Mouse (Mus musculus) ES-E14 (cell line): ENCODE results near the gene Rfxap. TPM values are rescaled to one million over a fixed set of nuclear protein-coding genes. Genes with fewer than 3 reads are reported as not detected.

Experiments
- DNase-seq: peaks from one replicate; pipeline ENCODE4 v3.0.0-alpha.2; 2013; ENCODE audit warnings: low read depth, low spot score
- H3K27ac ChIP-seq: 2 replicates; pipeline ENCODE4 v1.5.1; 2012; ENCODE audit warnings: low read depth, mild to moderate bottlenecking, low read length, moderate library complexity, mixed read lengths; ENCODE audit not compliant: poor library complexity, insufficient read depth, severe bottlenecking
- H3K36me3 ChIP-seq: 2 replicates; pipeline ENCODE4 v1.6.1; 2012; ENCODE audit warnings: mild to moderate bottlenecking, low read length, moderate library complexity, mixed read lengths; ENCODE audit not compliant: control insufficient read depth, poor library complexity, insufficient read depth, severe bottlenecking
- H3K4me1 ChIP-seq, 2 experiments: fragments of 150-350 bp in 1 of 2; sonication (generic) in 1 of 2; 2 replicates each; pipeline ENCODE4 v1.6.1; 2012; ENCODE audit warnings: low read length in 2 of 2, mild to moderate bottlenecking in 1 of 2, mixed read lengths in 1 of 2; ENCODE audit not compliant: control insufficient read depth in 2 of 2, insufficient read depth in 2 of 2, poor library complexity in 1 of 2
- H3K4me3 ChIP-seq, 2 experiments: fragments of 150-350 bp in 1 of 2; sonication (generic) in 1 of 2; 2 replicates each; pipeline ENCODE4 v1.5.1; 2012; ENCODE audit warnings: low read length in 2 of 2, low read depth in 1 of 2, mild to moderate bottlenecking in 1 of 2, mixed read lengths in 1 of 2; ENCODE audit not compliant: insufficient read depth in 1 of 2, poor library complexity in 1 of 2, severe bottlenecking in 1 of 2
- H3K9ac ChIP-seq: 2 replicates; pipeline ENCODE4 v1.6.1; 2012; ENCODE audit warnings: low read depth, mild to moderate bottlenecking, low read length, mixed read lengths; ENCODE audit not compliant: poor library complexity, insufficient read depth, severe bottlenecking
- H3K9me3 ChIP-seq: fragments of 150-350 bp; sonication (generic); 2 replicates; pipeline ENCODE4 v1.6.1; 2012; ENCODE audit warnings: low read depth, mild to moderate bottlenecking, low read length; ENCODE audit not compliant: control insufficient read depth, insufficient read depth
- CHD2 ChIP-seq: IDR thresholded peaks from 2 replicates; pipeline ENCODE4 v1.6.1; 2014; ENCODE audit warnings: mild to moderate bottlenecking, low read depth, low read length, inconsistent platforms
- HCFC1 ChIP-seq: IDR thresholded peaks from 2 replicates; pipeline ENCODE4 v1.6.1; 2012; ENCODE audit warnings: low read length, inconsistent platforms, borderline replicate concordance; ENCODE audit not compliant: insufficient read depth
- MAFK ChIP-seq: IDR thresholded peaks from 2 replicates; pipeline ENCODE4 v1.6.1; 2014; ENCODE audit warnings: mild to moderate bottlenecking, low read depth, low read length, inconsistent platforms; ENCODE audit not compliant: insufficient read depth
- ZC3H11A ChIP-seq: IDR thresholded peaks from 2 replicates; pipeline ENCODE4 v1.6.1; 2012; ENCODE audit warnings: low read depth, mild to moderate bottlenecking, inconsistent platforms, low read length, borderline replicate concordance
- ZNF384 ChIP-seq: IDR thresholded peaks from 2 replicates; pipeline ENCODE4 v1.6.1; 2012; ENCODE audit warnings: low read depth, low read length, inconsistent platforms
- in situ Hi-C, 2 experiments: fragments of 600-800 bp; cut with MboI; formaldehyde crosslinking; loops; one replicate each; pipeline ENCODE4 v1.15.1; 2025; ENCODE audit warnings: low sequenced_read_pairs in 2 of 2, inconsistent platforms in 1 of 2; ENCODE audit not compliant: unreplicated experiment in 2 of 2
- total RNA-seq: library from RNA; depleted of rRNA; stranded (reverse); fragments of 300-350 nt; gene quantifications from 2 replicates; pipeline ENCODE4 v1.2.3, GENCODE M21; 2012; rRNA removed

Gene Rfxap
- total RNA-seq, 1 experiment = 18.1 TPM

DNA sequence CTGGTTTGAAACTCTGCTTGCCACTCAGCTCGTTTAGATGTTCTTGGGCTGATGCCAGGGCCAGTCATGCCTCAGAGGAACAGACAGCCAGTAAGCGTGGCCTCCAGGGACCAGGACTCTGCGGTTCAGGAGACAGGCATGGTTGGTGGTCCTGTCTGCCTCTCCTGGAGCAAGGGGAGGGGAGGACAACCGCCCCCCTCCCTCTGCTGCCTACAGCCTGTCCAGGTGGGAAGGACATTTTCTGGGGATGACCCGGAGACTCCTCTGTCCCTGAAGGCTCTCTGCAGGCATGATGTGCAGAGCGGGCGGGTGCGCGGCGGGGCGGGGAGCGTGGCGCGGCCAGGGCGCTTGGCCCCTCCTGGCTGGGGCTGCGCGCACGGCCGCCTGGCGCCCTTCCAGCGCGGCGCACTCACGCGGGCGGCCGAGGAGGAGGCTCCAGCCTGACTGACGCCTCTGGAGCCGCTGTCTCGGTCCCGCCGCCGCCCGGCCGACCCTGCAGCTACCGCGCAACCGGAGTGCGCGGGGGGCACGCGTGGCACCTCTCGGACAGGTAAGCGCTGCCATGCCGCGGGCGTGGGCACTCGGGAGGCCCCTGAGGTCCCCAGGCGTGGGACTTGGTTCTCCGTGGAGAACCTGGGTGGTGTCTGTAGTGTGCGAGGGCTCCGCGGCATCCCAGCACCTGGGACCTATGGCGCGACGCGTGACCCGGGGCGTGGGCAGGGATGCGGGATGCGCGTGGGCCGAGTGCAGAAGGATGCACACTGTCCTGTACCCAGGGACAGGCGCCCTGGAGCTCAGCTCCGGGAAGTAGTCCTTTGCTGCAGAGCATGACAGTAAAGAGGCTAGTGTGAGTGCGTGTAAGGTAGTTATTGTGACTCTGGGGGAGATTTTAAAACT, 52.2 kb downstream of the Rfxap start, which contains the start of gene Smad9:
Smad9 (plus strand) TSS at position 438 of the 897 bp plus-strand sequence.
- peaks cover 0 to 2% of the 10 kb centered on the region in 2 experiments; a peak in 1 of 4 replicates for H3K4me1 ChIP-seq
- DNase-seq = no peak
- H3K9me3 ChIP-seq = no peaks in the 10 kb centered on the region
- no peaks in the 10 kb centered on the region for H3K36me3 ChIP-seq
- TF ChIP-seq ZNF384 = no peak
- H3K9ac ChIP-seq = peak within 1 kb of the TSS; percentile 46
- no peak within 1 kb of the TSS for H3K27ac ChIP-seq
- in situ Hi-C loops = no loop called here
- peak within 1 kb of the TSS; percentile 66 to 74 for H3K4me3 ChIP-seq

DNA sequence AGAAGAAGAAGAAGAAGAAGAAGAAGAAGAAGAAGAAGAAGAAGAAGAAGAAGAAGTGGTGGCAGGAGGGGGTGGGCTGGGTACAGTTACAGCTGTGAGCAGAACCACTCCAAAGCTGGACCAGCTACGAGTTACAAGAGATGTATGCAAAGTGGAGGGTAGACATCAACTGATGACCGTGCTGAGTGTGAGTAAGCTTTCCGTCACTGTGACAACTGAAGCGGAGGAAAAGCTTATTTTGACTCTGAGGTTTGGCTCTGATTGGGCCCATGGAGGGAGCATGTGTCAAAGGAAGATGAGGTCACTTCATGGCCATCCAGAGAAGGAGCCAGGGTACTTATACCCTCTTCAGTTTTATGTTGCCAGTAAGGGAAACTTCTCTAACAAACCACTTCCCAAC, 54.2 kb downstream of the Rfxap start:
- Histone ChIP-seq H3K36me3 (peaks cover 7% of the 10 kb centered on the region), H3K4me1 (peaks cover 0 to 2% of the 10 kb centered on the region in 2 experiments; a peak in 1 of 4 replicates), H3K27ac (no peak overlapping the region), H3K4me3 (no peak overlapping the region), H3K9me3 (no peaks in the 10 kb centered on the region), H3K9ac (no peak overlapping the region)
- in situ Hi-C loops = no loop called here
- no peak for DNase-seq
- no peak for TF ChIP-seq ZC3H11A
- TF ChIP-seq ZNF384 = no peak
- no peak for TF ChIP-seq HCFC1
- no peak for TF ChIP-seq CHD2
- no peak for TF ChIP-seq MAFK

Other genes with a start within 250 kb of the Rfxap start
- gene Supt20, start 115.0 kb downstream of the Rfxap start, total RNA-seq = 53.0 and 56.4 TPM in 2 replicates
- not detected in 2 replicates for gene Gm21958, start 93.4 kb downstream of the Rfxap start, total RNA-seq
- 116 and 144 TPM in 2 replicates for gene Exosc8, start 72.4 kb downstream of the Rfxap start, total RNA-seq
- gene Alg5, start 72.3 kb downstream of the Rfxap start, total RNA-seq = 38.1 and 46.1 TPM in 2 replicates
- 0.26 and 0.54 TPM in 2 replicates for gene Smad9, start 52.2 kb downstream of the Rfxap start, total RNA-seq
- gene Sertm1, start 108.1 kb upstream of the Rfxap start, total RNA-seq = 0.31 and 0.53 TPM in 2 replicates
- 0.76 and 1.1 TPM in 2 replicates for gene Ccna1, start 247.7 kb upstream of the Rfxap start, total RNA-seq